Mouse (Mus musculus) stomach, postnatal 0 days (tissue): ENCODE measurements around the gene Zw10. TPM values are rescaled to one million over a fixed set of nuclear protein-coding genes. Genes with fewer than 3 reads are reported as not detected.

ENCODE experiments used
- ATAC-seq: fragments of 200-750 bp; cut with Nextera tagmentation; 2 replicates; pipeline ENCODE4 v1.8.0; 2017; ENCODE audit not compliant: low FRiP score, low TSS enrichment
- DNase-seq: peaks from one replicate; pipeline ENCODE4 v3.0.0-alpha.2; 2016; ENCODE audit warnings: low spot score
- H3K27ac ChIP-seq: fragments of 300-500 bp; sonication (generic); replicated peaks from 2 replicates; pipeline ENCODE4 v1.5.1; 2014; ENCODE audit warnings: mild to moderate bottlenecking, control low read depth
- H3K27me3 ChIP-seq: fragments of 300-500 bp; sonication (generic); 2 replicates; pipeline ENCODE4 v1.6.1; 2014; ENCODE audit warnings: low read length; ENCODE audit not compliant: control insufficient read depth, insufficient read depth
- H3K36me3 ChIP-seq: fragments of 300-500 bp; sonication (generic); 2 replicates; pipeline ENCODE4 v1.6.1; 2014; ENCODE audit warnings: low read length, mixed read lengths; ENCODE audit not compliant: control insufficient read depth, insufficient read depth
- H3K4me1 ChIP-seq: fragments of 300-500 bp; sonication (generic); replicated peaks from 2 replicates; pipeline ENCODE4 v1.6.1; 2014; ENCODE audit warnings: antibody characterized with exemption; ENCODE audit not compliant: control insufficient read depth, insufficient read depth
- H3K4me2 ChIP-seq: fragments of 300-500 bp; sonication (generic); replicated peaks from 2 replicates; pipeline ENCODE4 v1.6.1; 2014; ENCODE audit warnings: low read depth, mild to moderate bottlenecking, control low read depth, moderate library complexity
- H3K4me3 ChIP-seq: fragments of 300-500 bp; sonication (generic); 2 replicates; pipeline ENCODE4 v1.5.1; 2014; ENCODE audit warnings: low read depth, low read length, control low read depth
- H3K9ac ChIP-seq: fragments of 300-500 bp; sonication (generic); 2 replicates; pipeline ENCODE4 v1.6.1; 2014; ENCODE audit warnings: mild to moderate bottlenecking, low read length, control low read depth, mixed read lengths
- H3K9me3 ChIP-seq: fragments of 300-500 bp; sonication (generic); 2 replicates; pipeline ENCODE4 v1.6.1; 2016; ENCODE audit warnings: low read length; ENCODE audit not compliant: control insufficient read depth
- CTCF ChIP-seq: IDR thresholded peaks from 2 replicates; pipeline ENCODE4 v1.5.1; 2016; ENCODE audit warnings: antibody characterized with exemption, low read depth, mild to moderate bottlenecking, moderate library complexity
- EP300 ChIP-seq: optimal IDR thresholded peaks from 2 replicates; pipeline ENCODE3; 2016; ENCODE audit warnings: antibody characterized with exemption
- WGBS: fragments of 180-500 bp; shearing (Covaris S2); extraction: QIAGEN DNeasy Blood & Tissue Kit; methylation state at CpG from one replicate; pipeline ENCODE4 v1.1.7; 2014; 5-methylcytosine and 5-hydroxymethylcytosine counted together
- polyA plus RNA-seq: library from polyadenylated mRNA; unstranded; fragments of >200 nt; fragmentation: Nextera tagmentation; extraction: Ambion mirVana; gene quantifications from 2 replicates; pipeline ENCODE4 v1.2.1, GENCODE M21; 2015

The Zw10 gene
- 14.1 and 15.1 TPM in 2 replicates for polyA plus RNA-seq

- Histone ChIP-seq H3K4me3 (peak within 1 kb of the TSS; percentile 89), H3K4me2 (peak within 1 kb of the TSS; percentile 77), H3K4me1 (no peaks in the 10 kb centered on the region; the same call in 1 of the 2 replicates), H3K27me3 (no peaks in the 10 kb centered on the region), H3K36me3 (no peaks in the 10 kb centered on the region), H3K9ac (peak within 1 kb of the TSS; percentile 83), H3K27ac (peak within 1 kb of the TSS; percentile 71), H3K9me3 (no peaks in the 10 kb centered on the region)
- WGBS, result under 1% methylated on average over 49 of the region's 53 CpGs
- no peak; the same call in 1 of the 2 replicates for TF ChIP-seq CTCF
- no peak for TF ChIP-seq EP300
- ATAC-seq (peak; percentile 99), DNase-seq (peak; percentile 96)
These were observed at the start of gene Zw10 for GRCm38 (mm10) chr9:49055333-49056205. TSS of gene Zw10 (plus strand) at chr9:49055613.

- Histone ChIP-seq H3K27me3 (no peaks in the 10 kb centered on the region), H3K4me3 (no peak overlapping the region), H3K4me1 (no peaks in the 10 kb centered on the region), H3K9me3 (no peaks in the 10 kb centered on the region), H3K27ac (no peak overlapping the region), H3K9ac (no peak overlapping the region), H3K4me2 (no peak overlapping the region), H3K36me3 (peaks cover 14% of the 10 kb centered on the region)
- TF ChIP-seq CTCF (no peak), EP300 (no peak)
- DNase-seq (no peak), ATAC-seq (no peak)
- WGBS, result 69% methylated on average over 7 of the region's 7 CpGs
These were observed 39.6 kb upstream of the Zw10 start for GRCm38 (mm10) chr9:49015824-49016223.

GRCm38 (mm10) chr9:49021289-49021688, 34.1 kb upstream of the Zw10 start:
- no peak overlapping the region for H3K4me2 ChIP-seq
- no peak overlapping the region for H3K4me3 ChIP-seq
- H3K9ac ChIP-seq, result no peak overlapping the region
- no peaks in the 10 kb centered on the region for H3K9me3 ChIP-seq
- no peak overlapping the region for H3K27ac ChIP-seq
- TF ChIP-seq CTCF (no peak), EP300 (no peak)
- no peak for DNase-seq
- no peaks in the 10 kb centered on the region for H3K27me3 ChIP-seq
- WGBS, result 92% methylated on average over 5 of the region's 5 CpGs
- H3K4me1 ChIP-seq, result no peaks in the 10 kb centered on the region
- H3K36me3 ChIP-seq, result 0 out of 2 replicates have a peak, but pooled peaks cover 2% of the 10 kb centered on the region
- ATAC-seq, result no peak

GRCm38 (mm10) chr9:49023956-49024355, 31.5 kb upstream of the Zw10 start:
- WGBS, result 82% methylated on average over 5 of the region's 5 CpGs
- Histone ChIP-seq H3K27ac (no peak overlapping the region), H3K9me3 (no peaks in the 10 kb centered on the region), H3K9ac (no peak overlapping the region), H3K4me1 (no peaks in the 10 kb centered on the region), H3K4me2 (no peak overlapping the region), H3K4me3 (no peak overlapping the region), H3K27me3 (no peaks in the 10 kb centered on the region), H3K36me3 (peaks cover 11% of the 10 kb centered on the region; the same call in 1 of the 2 replicates)
- no peak for TF ChIP-seq CTCF
- no peak for TF ChIP-seq EP300
- ATAC-seq (no peak), DNase-seq (no peak)

- ATAC-seq, result no peak
- 96% methylated on average over 2 of the region's 2 CpGs for WGBS
- no peak for DNase-seq
- Histone ChIP-seq H3K9ac (no peak overlapping the region), H3K27me3 (no peaks in the 10 kb centered on the region), H3K4me1 (no peaks in the 10 kb centered on the region), H3K4me2 (no peak overlapping the region), H3K36me3 (peaks cover 13% of the 10 kb centered on the region; the same call in 1 of the 2 replicates), H3K9me3 (no peaks in the 10 kb centered on the region), H3K4me3 (no peak overlapping the region), H3K27ac (no peak overlapping the region)
- TF ChIP-seq EP300 (no peak), CTCF (no peak)
These were observed 30.9 kb upstream of the Zw10 start for GRCm38 (mm10) chr9:49024529-49024928.

GRCm38 (mm10) chr9:49034764-49035163, 20.6 kb upstream of the Zw10 start:
- Histone ChIP-seq H3K27me3 (no peaks in the 10 kb centered on the region), H3K4me2 (no peak overlapping the region), H3K4me1 (no peaks in the 10 kb centered on the region), H3K9ac (no peak overlapping the region), H3K36me3 (peaks cover 17% of the 10 kb centered on the region; the same call in 1 of the 2 replicates), H3K4me3 (no peak overlapping the region), H3K9me3 (no peaks in the 10 kb centered on the region), H3K27ac (no peak overlapping the region)
- DNase-seq, result no peak
- ATAC-seq, result no peak
- 93% methylated on average over 4 of the region's 4 CpGs for WGBS
- TF ChIP-seq EP300 (no peak), CTCF (no peak)
